Mouse (Mus musculus): ENCODE data around the gene Ifit1bl2. TPM values are rescaled to one million over a fixed set of nuclear protein-coding genes. Genes with fewer than 3 reads are reported as not detected.

Gene Ifit1bl2
- 19.9 and 32.3 TPM in 2 replicates for polyA plus RNA-seq (2015; fragmentation: Nextera tagmentation; extraction: Ambion mirVana)

GRCm38 (mm10) chr19:34640623-34641022 lies at the start of gene Ifit1bl2, which contains the start of gene Ifit1:
Ifit1bl2 (minus strand) TSS chr19:34640743.
Ifit1 (plus strand) TSS chr19:34640871.
- 25% methylated on average over 4 of the region's 4 CpGs for WGBS
- 0 out of 2 replicates have a peak within 1 kb of the TSS, but pooled peaks have one; percentile 0 for H3K27ac ChIP-seq (ENCODE audit: low read length)
- no peaks in the 10 kb centered on the region for H3K9me3 ChIP-seq (ENCODE audit: control insufficient read depth, low read length)
- peaks cover 6% of the 10 kb centered on the region for H3K4me1 ChIP-seq (ENCODE audit: control insufficient read depth, insufficient read depth, low read length)
- H3K36me3 ChIP-seq (ENCODE audit: control insufficient read depth, insufficient read depth, low read length) = no peaks in the 10 kb centered on the region
- peak within 1 kb of the TSS; percentile 4; the same call in 1 of the 2 replicates for H3K9ac ChIP-seq (ENCODE audit: low read depth, low read length)
- 0 out of 2 replicates have a peak, but pooled peaks cover 4% of the 10 kb centered on the region for H3K27me3 ChIP-seq (replicated peaks; ENCODE audit: control insufficient read depth, insufficient read depth, low read length)
- peak; percentile 84 for ATAC-seq
- peak within 1 kb of the TSS; percentile 18 for H3K4me3 ChIP-seq (ENCODE audit: low read length)
- H3K4me2 ChIP-seq (ENCODE audit: low read depth, low read length) = peak within 1 kb of the TSS; percentile 16

- no peaks in the 10 kb centered on the region for H3K9me3 ChIP-seq (ENCODE audit: control insufficient read depth, low read length)
- no peaks in the 10 kb centered on the region for H3K27me3 ChIP-seq (replicated peaks; ENCODE audit: control insufficient read depth, insufficient read depth, low read length)
- no peak overlapping the region for H3K27ac ChIP-seq (ENCODE audit: low read length)
- H3K4me3 ChIP-seq (ENCODE audit: low read length) = no peak overlapping the region
- no peaks in the 10 kb centered on the region for H3K4me1 ChIP-seq (ENCODE audit: control insufficient read depth, insufficient read depth, low read length)
- H3K36me3 ChIP-seq (ENCODE audit: control insufficient read depth, insufficient read depth, low read length) = no peaks in the 10 kb centered on the region
- H3K9ac ChIP-seq (ENCODE audit: low read depth, low read length) = no peak overlapping the region
- ATAC-seq = no peak
- 97% methylated on average over 1 of the region's 1 CpGs for WGBS
- H3K4me2 ChIP-seq (ENCODE audit: low read depth, low read length) = no peak overlapping the region
Observed at GRCm38 (mm10) chr19:34685530-34685929, 45.0 kb upstream of the Ifit1bl2 start.

- H3K9me3 ChIP-seq (ENCODE audit: control insufficient read depth, low read length) = no peaks in the 10 kb centered on the region
- no peak for ATAC-seq
- no peak overlapping the region for H3K27ac ChIP-seq (ENCODE audit: low read length)
- no peak overlapping the region for H3K4me3 ChIP-seq (ENCODE audit: low read length)
- 67% methylated on average over 1 of the region's 1 CpGs for WGBS
- H3K36me3 ChIP-seq (ENCODE audit: control insufficient read depth, insufficient read depth, low read length) = no peaks in the 10 kb centered on the region
- H3K9ac ChIP-seq (ENCODE audit: low read depth, low read length) = no peak overlapping the region
- H3K4me2 ChIP-seq (ENCODE audit: low read depth, low read length) = no peak overlapping the region
- H3K27me3 ChIP-seq (replicated peaks; ENCODE audit: control insufficient read depth, insufficient read depth, low read length) = no peaks in the 10 kb centered on the region
- H3K4me1 ChIP-seq (ENCODE audit: control insufficient read depth, insufficient read depth, low read length) = no peaks in the 10 kb centered on the region
Observed at GRCm38 (mm10) chr19:34684857-34685256, 44.3 kb upstream of the Ifit1bl2 start.

GRCm38 (mm10) chr19:34678428-34678827 lies 37.9 kb upstream of the Ifit1bl2 start:
- 86% methylated on average over 4 of the region's 4 CpGs for WGBS
- Histone ChIP-seq H3K4me1 (ENCODE audit: control insufficient read depth, insufficient read depth, low read length) (no peaks in the 10 kb centered on the region), H3K4me2 (ENCODE audit: low read depth, low read length) (no peak overlapping the region), H3K9ac (ENCODE audit: low read depth, low read length) (no peak overlapping the region), H3K27ac (ENCODE audit: low read length) (no peak overlapping the region), H3K27me3 (replicated peaks; ENCODE audit: control insufficient read depth, insufficient read depth, low read length) (no peaks in the 10 kb centered on the region), H3K36me3 (ENCODE audit: control insufficient read depth, insufficient read depth, low read length) (no peaks in the 10 kb centered on the region), H3K9me3 (ENCODE audit: control insufficient read depth, low read length) (no peaks in the 10 kb centered on the region), H3K4me3 (ENCODE audit: low read length) (no peak overlapping the region)
- no peak for ATAC-seq

GRCm38 (mm10) chr19:34673476-34673875 lies 32.9 kb upstream of the Ifit1bl2 start:
- H3K27me3 ChIP-seq (replicated peaks; ENCODE audit: control insufficient read depth, insufficient read depth, low read length) = no peaks in the 10 kb centered on the region
- no peak for ATAC-seq

GRCm38 (mm10) chr19:34666127-34666526 lies 25.6 kb upstream of the Ifit1bl2 start:
- H3K27me3 ChIP-seq (replicated peaks; ENCODE audit: control insufficient read depth, insufficient read depth, low read length) = no peaks in the 10 kb centered on the region
- H3K36me3 ChIP-seq (ENCODE audit: control insufficient read depth, insufficient read depth, low read length) = no peaks in the 10 kb centered on the region
- 2% methylated on average over 5 of the region's 5 CpGs for WGBS
- no peak overlapping the region for H3K4me2 ChIP-seq (ENCODE audit: low read depth, low read length)
- H3K4me3 ChIP-seq (ENCODE audit: low read length) = no peak overlapping the region
- H3K9me3 ChIP-seq (ENCODE audit: control insufficient read depth, low read length) = no peaks in the 10 kb centered on the region
- ATAC-seq = no peak
- no peaks in the 10 kb centered on the region for H3K4me1 ChIP-seq (ENCODE audit: control insufficient read depth, insufficient read depth, low read length)
- no peak overlapping the region for H3K9ac ChIP-seq (ENCODE audit: low read depth, low read length)
- H3K27ac ChIP-seq (ENCODE audit: low read length) = no peak overlapping the region

More at GRCm38 (mm10) chr19:34673476-34673875, 32.9 kb upstream of the Ifit1bl2 start:
- H3K9ac ChIP-seq (ENCODE audit: low read depth, low read length) = no peak overlapping the region
- 52% methylated on average over 7 of the region's 7 CpGs for WGBS
- H3K36me3 ChIP-seq (ENCODE audit: control insufficient read depth, insufficient read depth, low read length) = no peaks in the 10 kb centered on the region
- H3K4me2 ChIP-seq (ENCODE audit: low read depth, low read length) = no peak overlapping the region
- H3K27ac ChIP-seq (ENCODE audit: low read length) = no peak overlapping the region
- H3K9me3 ChIP-seq (ENCODE audit: control insufficient read depth, low read length) = no peaks in the 10 kb centered on the region
- H3K4me3 ChIP-seq (ENCODE audit: low read length) = no peak overlapping the region
- H3K4me1 ChIP-seq (ENCODE audit: control insufficient read depth, insufficient read depth, low read length) = no peaks in the 10 kb centered on the region

GRCm38 (mm10) chr19:34662740-34663139 lies 22.2 kb upstream of the Ifit1bl2 start:
- no peak overlapping the region for H3K9ac ChIP-seq (ENCODE audit: low read depth, low read length)
- no peak overlapping the region for H3K4me2 ChIP-seq (ENCODE audit: low read depth, low read length)
- 0 out of 2 replicates have a peak, but pooled peaks have one; percentile 40 for ATAC-seq
- no peak overlapping the region for H3K4me3 ChIP-seq (ENCODE audit: low read length)
- H3K27ac ChIP-seq (ENCODE audit: low read length) = no peak overlapping the region
- H3K36me3 ChIP-seq (ENCODE audit: control insufficient read depth, insufficient read depth, low read length) = no peaks in the 10 kb centered on the region
- 46% methylated on average over 5 of the region's 5 CpGs for WGBS
- no peaks in the 10 kb centered on the region for H3K9me3 ChIP-seq (ENCODE audit: control insufficient read depth, low read length)
- no peaks in the 10 kb centered on the region for H3K27me3 ChIP-seq (replicated peaks; ENCODE audit: control insufficient read depth, insufficient read depth, low read length)
- H3K4me1 ChIP-seq (ENCODE audit: control insufficient read depth, insufficient read depth, low read length) = no peaks in the 10 kb centered on the region

- Histone ChIP-seq H3K36me3 (ENCODE audit: control insufficient read depth, insufficient read depth, low read length) (no peaks in the 10 kb centered on the region), H3K9me3 (ENCODE audit: control insufficient read depth, low read length) (no peaks in the 10 kb centered on the region), H3K27me3 (replicated peaks; ENCODE audit: control insufficient read depth, insufficient read depth, low read length) (no peaks in the 10 kb centered on the region), H3K4me3 (ENCODE audit: low read length) (peak overlapping the region; percentile 43), H3K9ac (ENCODE audit: low read depth, low read length) (no peak overlapping the region), H3K4me2 (ENCODE audit: low read depth, low read length) (peak overlapping the region; percentile 55), H3K4me1 (ENCODE audit: control insufficient read depth, insufficient read depth, low read length) (no peaks in the 10 kb centered on the region), H3K27ac (ENCODE audit: low read length) (no peak overlapping the region)
- whole genome bisulfite sequencing = 8% methylated on average over 13 of the region's 13 CpGs
- ATAC-seq = peak; percentile 96
Observed at GRCm38 (mm10) chr19:34662067-34662507, 21.5 kb upstream of the Ifit1bl2 start.

- H3K4me3 ChIP-seq (ENCODE audit: low read length) = no peak overlapping the region
- H3K36me3 ChIP-seq (ENCODE audit: control insufficient read depth, insufficient read depth, low read length) = no peaks in the 10 kb centered on the region
- WGBS = 22% methylated on average over 2 of the region's 2 CpGs
- no peak overlapping the region for H3K4me2 ChIP-seq (ENCODE audit: low read depth, low read length)
- peak overlapping the region; percentile 30; the same call in 1 of the 2 replicates for H3K27ac ChIP-seq (ENCODE audit: low read length)
- no peaks in the 10 kb centered on the region for H3K4me1 ChIP-seq (ENCODE audit: control insufficient read depth, insufficient read depth, low read length)
- H3K9ac ChIP-seq (ENCODE audit: low read depth, low read length) = no peak overlapping the region
- no peaks in the 10 kb centered on the region for H3K27me3 ChIP-seq (replicated peaks; ENCODE audit: control insufficient read depth, insufficient read depth, low read length)
- H3K9me3 ChIP-seq (ENCODE audit: control insufficient read depth, low read length) = no peaks in the 10 kb centered on the region
- peak; percentile 94 for ATAC-seq
Observed at GRCm38 (mm10) chr19:34656511-34657298, 16.2 kb upstream of the Ifit1bl2 start.

Data from intestine, embryonic 16.5 days (tissue).